Mouse (Mus musculus) brain, embryonic 18.5 days (tissue): Measurements from ENCODE around the gene Trpc7.

Experiments
- DNase-seq: peaks from one replicate; pipeline ENCODE4 v3.0.0-alpha.2; 2012; ENCODE audit warnings: low read depth, low spot score

The Trpc7 gene

DNA sequence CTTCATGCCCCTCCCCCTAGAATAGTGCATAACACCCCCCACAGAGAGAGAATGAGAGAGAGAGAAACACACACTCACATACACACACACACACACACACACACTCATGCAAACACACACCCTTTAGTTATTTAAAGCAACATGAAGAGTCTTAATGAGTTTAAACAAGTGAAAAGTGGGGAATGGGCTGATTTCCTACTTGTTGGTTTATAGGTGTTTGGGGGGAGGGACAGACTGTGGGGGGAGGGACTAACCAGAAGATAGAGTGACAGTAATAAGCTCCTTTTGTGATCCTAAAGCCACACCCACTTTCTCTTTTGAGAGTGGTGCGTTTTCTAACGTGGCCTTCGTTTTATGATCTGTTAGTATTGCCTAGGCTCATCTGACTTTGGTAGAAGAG, at the start of gene Trpc7:
Trpc7 (minus strand) TSS at position 101 of the 400 bp plus-strand sequence.
- no peak for DNase-seq

DNA sequence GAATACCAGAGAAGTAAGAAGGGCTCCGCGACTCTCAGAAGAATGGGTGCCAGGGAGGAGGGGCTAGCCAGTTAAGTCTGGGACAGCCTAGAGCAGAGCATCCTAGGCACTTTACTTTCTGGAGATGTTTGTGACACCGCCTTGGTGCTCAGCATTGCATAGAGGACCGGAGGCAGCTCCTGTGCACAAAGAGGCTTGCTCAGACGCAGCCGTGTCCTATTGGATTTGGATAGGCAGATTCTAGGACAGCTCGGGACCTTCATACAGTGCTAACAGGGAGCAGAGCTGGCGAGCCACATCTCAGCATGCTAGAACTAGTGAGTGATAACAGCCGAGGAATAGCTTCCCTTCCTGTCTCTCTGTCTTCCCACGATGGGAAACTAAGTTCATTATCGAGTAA, 43.5 kb upstream of the Trpc7 start:
- DNase-seq: no peak

DNA sequence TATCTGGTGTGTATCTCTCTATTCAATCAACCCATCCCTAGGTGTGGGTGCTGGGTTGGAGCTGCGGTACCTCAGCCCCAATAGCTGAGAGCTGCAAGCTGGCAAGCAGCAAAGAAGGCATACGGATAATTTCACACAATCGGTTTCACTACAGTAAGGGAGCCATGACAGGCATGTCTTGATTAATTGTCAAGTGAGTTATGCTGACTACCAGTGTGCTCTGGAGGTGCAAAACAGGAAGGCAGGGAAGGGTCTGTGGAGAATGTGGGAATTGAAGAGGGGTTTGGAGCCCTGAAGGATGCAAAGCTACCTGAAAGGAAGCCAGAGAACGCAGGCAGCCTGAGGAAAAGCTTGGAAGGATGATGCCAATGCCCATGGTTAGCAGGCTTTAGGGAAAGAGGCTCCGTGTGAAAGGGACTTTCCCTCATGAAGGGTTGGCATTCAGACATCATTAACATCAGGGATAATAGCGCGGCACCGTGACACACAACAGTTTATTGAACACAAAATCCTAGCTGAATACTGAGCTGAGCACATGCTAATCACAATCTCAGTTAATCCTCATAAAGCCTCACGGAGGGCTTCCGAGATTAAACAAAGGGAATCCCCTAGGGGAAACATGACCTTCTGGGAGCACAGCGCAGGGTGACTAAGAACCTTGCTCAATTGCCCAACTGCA, 38.2 kb upstream of the Trpc7 start:
- DNase-seq: no peak

DNA sequence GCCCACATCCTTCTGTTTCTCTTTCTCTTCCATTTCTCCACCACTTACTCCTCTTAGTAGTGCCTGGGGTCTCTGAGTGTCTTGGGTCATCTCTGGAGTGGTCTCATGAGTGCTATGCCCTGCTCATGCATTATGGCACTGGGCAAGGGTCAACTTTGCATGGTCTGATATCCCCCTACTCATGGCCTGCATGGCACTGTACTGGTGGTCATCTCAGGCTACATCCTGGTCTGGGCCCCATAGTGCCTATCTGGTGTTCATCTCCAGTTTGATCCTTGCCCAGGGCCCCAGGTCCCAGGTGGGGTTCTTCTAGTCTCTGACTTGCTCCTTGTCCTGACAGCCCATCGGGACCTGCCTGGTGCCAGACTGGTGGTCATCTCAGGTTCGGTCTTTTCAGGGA, 34.6 kb upstream of the Trpc7 start:
- no peak for DNase-seq

DNA sequence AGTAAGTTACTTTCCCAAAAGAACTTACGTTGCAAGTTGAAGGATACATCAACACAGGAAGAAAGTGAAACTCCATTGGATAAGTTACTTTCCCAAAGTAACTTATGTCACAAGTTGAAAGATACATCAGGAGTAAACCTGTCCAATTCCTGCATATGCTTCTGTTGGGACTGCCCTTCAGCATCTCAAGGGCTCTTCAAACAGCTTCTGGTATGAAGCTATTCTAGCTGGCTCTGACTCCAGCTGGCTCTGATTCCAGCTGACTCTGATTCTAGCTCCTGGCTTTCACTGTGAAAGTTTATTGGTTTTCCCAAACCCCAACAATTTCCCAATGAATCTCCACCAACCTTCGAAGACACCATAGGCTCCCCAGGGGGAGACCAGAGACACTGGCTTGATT, 27.2 kb upstream of the Trpc7 start:
- DNase-seq: no peak

DNA sequence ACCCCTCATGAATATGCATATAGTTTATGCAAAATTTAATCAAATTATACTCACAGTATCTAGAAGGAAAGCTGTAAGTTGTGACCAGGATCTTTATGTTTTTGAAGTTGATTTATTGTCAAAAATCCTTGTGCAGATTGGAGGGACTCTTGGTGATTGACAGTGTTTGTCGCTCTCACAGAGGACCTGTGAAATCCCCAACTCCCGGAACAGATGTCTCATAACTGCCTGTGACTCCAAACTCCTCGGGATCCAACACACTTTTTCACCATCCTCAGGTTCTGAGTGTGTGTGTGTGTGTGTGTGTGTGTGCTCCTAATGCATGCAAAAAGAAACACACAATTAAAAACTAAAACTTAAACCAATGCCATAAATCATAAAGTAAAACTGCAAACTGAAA, 25.5 kb upstream of the Trpc7 start:
- DNase-seq: no peak

DNA sequence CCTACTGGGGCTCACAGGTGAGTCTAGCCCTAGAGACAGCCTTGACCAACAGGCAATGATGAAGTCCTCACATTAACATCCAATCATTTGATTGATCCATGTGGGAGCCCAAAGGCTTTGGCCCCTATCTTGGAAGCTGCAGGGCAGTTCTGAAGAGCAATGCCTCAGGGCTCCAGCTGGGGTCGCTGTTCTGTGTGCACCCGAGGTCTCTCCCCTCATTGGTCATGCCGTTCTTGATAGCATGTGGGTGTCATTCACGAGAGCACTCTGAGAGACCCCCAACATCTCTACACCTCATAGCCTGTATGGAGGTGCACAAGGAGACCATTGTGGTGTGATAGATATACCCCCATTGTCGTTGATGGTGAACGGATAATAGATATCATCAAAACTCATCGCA, 18.9 kb upstream of the Trpc7 start:
- no peak for DNase-seq

DNA sequence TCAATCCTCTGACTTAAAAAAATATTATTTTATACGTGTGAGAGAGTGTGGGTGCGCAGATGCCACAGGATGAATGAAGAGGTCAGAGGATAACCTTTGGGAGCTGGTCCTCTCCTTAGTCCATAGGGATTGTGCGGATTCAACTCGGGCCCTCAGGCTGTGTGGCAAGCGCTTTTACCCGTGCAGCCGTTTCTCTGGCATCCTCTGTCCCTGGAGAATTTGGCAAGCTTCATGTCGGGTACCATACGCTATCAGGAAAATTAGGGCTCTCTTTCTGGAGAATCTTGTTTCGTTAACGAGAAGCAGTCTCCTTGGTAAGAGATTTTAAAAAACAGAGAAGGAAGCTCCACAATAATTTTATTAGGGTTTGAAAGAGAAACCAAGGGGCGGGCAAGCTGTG, 15.3 kb upstream of the Trpc7 start:
- DNase-seq: no peak

DNA sequence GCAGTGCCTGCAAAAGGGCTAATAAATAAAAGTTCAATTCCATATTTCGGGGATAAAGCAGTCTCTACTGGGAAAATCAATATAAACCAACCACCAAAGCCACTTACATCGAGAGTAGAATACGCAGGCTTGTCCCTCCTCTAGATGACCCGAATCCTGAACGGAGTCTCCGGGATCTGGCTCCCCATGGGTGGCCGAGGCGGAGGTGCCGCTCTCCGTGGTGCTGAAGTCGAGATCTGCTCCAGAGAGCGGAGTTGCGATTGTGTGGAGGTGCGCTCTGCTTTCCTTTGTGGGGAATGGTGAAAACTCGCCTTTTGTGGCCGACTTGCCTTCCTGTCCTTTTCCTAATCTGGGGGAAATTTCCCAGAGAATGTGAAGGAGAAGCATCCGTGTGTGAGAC, 407 bp downstream of the Trpc7 start:
- no peak for DNase-seq

DNA sequence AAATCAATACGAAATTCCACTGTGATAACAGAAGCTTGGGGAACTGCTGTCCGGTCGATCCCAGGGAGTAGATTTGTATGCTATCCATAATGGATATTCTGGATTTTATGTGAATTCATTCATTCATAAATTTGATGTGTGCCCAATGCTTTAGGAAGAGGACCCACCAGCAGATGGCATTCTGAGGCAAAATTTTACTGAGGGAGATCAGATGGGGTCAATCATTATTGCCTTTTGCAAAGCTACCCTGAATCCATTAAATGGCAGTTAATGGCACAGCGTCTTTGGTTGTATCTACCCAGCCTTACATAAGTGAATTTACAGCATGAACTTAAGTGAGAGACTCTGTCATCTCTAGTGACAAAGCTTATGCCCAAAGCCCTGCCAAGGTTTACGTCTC, 1.2 kb downstream of the Trpc7 start:
- DNase-seq: no peak

DNA sequence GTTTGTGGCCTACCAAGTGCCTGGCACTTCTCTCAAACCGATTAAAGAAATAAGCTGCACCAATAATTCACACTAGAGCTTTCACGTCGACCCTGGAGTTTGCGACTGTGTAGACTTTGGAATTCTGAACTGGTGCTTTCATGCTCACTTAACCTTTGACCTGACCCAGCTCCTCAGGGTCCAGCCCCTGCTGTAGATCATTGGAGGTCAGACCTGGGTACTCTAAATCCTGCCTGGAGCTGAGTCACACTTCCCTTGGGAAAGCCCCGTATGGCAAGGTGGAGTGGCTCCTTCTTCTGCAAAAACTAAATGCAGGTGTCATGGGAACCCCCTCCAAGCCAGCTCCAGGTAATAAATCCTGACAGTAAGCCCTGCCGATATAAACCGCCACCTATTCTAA, 5.9 kb downstream of the Trpc7 start:
- no peak for DNase-seq

DNA sequence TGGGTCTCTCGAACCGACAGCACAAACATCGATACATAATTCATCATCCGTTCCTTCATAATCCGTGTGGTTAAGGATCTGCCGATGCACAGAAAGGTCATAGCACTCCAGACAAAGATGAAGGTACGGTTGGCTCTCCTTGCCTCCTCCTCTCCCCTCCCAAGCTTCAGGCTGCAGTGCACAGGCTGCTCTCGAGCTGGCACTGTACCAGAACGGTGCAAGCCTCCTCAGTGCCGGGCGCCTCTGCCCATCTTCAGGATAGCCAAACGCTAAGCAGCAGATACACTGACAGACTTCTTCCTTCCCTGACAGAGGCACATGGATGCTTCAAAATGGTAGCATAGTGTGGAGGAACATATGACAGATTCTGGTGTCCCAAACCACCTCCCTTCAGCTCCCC, 12.9 kb downstream of the Trpc7 start:
- no peak for DNase-seq

DNA sequence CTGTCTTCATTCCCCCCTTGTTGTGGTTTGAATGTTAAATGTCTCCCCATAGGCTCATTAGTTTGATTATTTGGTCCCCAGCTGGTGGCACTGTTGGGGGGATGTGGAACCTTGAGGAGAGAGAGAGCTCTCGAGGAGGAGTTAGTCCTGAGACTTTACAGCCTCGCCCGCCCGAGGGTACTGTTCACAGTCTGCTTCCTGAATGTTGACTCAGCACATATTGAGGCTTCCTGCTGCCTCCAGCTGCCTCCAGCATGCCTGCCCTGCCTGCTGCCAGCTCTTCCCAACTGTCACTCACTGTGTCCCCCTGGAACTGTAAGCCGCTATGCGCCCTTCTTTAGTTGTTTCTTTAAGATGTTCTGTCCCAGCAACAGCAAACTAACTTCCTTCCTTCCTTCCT, 31.2 kb downstream of the Trpc7 start:
- no peak for DNase-seq

DNA sequence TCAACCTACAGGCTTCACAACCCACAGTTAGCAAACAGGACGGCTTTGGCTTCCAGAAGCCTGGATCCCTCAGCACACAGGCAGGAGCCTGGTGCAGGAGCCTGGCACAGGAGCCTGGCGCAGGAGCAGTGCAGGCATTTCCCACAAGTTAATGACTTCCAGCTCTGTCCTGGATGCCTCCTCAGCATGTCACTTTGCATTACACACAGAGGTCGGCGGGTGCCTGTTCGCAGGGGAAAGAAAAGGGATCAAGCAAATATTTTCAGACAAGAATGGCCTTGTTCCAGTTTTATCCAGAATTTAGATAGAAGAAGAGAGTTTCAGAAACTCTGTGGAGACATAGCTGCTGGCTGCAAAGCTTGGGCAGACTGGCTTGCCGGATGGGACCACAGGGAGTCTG, 33.8 kb downstream of the Trpc7 start:
- no peak for DNase-seq

DNA sequence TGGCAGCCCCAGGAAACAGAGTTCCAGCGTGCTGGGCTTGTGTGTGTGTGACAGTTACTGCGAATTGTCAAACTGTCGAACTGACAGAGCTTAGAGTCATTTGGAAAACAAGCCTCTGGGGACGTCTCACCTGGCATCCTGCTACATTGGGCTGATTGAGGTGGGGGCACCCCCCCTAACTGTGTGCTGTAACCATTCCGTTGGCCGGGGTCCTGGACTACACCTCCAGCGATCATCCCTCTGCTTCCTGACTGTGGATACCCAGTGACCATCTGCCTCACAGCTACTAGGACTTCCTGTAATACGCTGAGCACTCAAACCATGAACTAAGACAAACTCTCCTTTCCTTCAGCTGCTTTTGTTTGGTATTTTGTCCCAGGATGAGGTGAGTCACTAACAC, 41.3 kb downstream of the Trpc7 start:
- DNase-seq: no peak

DNA sequence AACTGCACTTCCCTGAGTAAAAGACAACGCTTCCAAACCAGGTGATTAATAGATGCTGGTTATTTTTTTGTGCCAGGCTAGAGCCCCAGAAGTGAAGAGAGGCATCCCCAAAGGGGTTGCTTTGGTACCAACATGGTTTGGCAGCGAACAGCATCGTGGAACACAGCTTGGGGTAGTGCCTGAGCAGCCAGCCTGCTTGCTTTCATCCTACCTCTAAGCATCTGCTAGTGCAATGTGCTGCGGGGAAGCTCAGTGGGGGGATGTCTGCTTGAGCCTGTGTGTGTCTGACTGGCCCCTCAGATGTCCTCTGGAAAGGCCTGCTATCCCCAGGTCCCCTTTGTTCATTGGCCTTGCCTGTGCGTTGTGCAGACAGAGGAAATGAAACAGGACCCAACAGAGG, 42.4 kb downstream of the Trpc7 start:
- no peak for DNase-seq

DNA sequence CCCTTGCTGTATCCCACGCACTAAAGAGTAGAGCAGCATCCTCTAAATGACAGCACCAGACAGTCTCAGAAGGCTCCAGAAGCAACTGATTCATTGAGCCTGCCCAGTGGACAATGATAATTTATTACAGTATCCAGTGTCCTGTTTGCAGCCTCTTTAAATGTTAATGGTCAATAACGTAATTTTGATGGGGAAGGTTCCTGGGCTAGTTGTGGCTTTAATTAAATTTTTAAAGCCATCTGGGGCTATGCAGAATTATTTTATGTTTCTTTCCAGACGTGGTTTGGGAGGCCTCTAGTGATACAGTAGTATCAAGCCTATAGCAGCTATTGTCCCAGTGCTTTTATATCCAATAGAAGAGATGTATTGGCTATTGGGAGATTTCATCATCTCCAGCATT, 49.9 kb downstream of the Trpc7 start:
- no peak for DNase-seq

DNA sequence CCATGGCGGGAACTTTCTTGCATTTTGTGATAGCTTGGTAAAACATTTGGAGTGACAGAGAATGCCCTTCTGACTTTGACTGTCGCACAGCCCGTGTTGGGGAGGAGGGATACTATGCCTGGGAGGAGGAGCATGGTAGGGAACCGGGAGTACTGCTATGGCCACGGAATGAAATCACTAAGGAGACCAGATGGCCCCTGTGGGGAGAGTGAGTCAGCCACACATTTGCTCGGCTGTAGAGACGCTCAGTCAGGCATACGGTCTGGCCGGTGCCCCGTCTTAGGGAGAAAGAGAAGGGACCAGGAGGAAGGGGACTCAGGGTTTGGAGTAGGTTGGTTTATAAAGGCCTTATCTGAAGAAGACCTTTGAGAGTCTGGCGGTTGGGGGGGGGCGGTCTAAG, 80.3 kb downstream of the Trpc7 start:
- DNase-seq: no peak

DNA sequence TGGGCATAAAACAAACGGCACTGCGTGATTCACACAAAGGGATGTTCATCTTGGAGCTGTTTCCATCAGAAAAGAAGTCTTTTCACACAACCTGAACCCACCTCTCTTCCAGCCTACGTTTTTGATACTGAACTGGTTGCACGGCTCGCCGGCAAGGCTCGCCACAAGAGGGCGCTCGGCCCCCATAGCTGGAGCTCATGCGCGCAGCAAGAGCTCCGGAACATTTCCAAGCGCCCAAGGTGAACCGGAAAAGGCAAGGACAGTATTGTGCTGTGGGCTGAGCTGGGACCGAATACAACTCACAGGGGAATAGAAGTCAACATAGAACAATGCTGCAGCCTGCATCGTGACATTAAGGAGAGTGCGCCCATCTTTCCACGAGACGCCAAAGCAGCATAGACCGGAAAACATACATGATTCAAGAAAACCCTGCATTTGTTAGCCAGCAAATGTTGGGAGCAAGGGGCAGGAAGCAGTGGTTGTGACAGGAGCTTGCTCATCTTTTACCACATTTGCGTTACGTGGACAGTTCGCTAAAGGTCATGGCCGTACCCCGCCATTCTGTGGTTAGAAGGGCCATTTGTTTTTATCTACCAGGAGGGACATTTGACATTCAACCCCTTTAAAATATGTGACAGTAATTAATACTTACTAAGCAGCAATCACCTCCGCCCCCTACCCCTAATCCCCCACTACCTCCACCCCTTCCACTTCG, 88.9 kb downstream of the Trpc7 start:
- peak; percentile 60 for DNase-seq

DNA sequence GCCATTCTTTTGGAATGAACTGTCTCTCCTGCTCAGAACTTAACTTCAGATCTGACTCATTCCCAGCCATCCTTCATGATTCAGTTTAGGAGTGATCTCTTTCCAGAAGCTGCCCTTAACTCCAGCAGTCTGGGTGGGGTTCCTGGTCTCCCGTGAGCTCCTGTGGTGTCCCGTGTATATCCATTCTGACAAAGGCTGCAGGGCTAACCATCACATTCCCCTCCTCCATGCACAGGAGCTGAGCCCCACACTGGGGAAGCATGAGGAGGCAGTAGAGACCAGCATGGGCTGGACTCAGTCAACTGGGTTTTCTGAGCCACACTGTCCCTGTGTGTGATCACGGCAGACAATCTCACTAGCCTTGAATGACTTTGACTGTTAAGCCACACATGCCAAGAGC, 90.7 kb downstream of the Trpc7 start:
- no peak for DNase-seq

DNA sequence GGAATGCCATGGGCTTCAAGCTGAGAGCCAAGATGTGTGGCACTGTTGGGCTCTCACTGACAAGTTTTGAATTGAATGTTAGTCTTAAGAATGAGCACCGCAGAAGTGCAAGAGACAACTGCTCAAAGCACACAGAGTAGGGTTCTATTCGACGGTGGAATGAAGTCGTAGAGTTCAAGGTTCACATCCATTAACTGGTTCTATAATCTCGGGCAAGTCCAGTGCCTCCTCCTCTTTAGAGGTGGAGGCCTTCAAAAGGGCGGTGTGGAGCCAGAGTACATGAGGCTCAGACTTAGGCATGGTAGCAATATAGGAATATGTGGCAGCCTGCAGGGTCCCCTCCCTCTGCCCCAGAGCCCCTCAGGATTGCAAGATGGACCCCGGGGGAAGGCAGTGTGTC, 98.3 kb downstream of the Trpc7 start:
- DNase-seq: no peak

DNA sequence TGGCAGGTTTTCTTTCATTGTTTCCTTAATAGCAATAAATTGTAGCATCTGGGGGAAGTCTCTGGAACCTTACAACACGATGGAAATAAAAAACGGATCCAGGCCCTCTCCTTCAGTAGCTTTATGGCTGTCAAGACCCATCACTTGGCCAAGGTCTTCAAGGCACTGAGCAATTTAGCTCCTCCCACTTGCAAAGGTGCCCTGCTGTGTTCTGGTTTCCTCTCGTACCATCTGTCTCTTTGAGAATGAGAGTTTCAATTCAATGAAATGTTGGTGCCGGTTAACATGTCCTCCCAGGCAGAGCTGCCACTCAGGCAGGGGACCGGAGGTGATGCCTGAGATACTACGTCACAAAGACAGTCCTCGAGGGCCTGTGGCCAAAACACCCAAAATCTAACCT, 100.3 kb downstream of the Trpc7 start:
- no peak for DNase-seq

DNA sequence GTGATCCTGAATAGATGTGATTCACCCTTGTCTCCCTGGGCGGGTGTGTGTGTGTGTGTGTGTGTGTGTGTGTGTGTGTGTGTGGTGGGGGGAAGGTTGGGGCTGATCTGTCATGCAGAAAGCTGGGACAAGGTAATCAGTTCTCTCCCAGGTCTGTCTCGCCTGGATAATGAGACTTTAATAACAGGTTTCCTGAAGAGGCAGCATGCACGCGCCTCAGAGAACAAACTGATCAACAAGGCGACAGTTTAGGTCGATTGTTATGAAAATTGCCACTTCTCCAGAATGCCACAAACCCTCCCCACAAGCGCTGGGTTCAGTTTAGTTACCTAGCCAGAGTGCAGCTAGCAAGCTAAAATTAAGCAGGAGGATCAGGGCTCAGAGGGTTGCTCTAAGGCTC, 101.4 kb downstream of the Trpc7 start:
- DNase-seq: no peak

DNA sequence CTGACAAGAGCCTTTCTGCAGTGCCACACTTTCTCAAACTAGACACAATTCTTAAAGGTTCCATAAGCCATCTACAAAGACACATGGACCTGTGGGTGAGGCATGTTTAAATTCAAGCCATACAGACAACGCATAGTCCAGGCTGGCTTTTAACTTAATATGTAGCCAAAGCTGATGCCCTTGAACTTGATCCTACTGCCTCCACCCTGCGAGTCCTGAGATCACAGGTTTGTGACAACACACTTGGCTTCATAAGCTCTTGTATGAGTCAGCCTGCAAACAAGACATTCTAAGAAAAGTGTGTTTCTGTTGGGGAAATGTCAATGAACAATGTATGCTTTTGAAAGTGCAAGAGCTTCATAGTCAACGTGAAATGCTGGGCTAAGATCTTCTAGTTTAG, 102.9 kb downstream of the Trpc7 start:
- no peak for DNase-seq
